Mouse (Mus musculus): ENCODE results near the gene Cbln3.

DNA sequence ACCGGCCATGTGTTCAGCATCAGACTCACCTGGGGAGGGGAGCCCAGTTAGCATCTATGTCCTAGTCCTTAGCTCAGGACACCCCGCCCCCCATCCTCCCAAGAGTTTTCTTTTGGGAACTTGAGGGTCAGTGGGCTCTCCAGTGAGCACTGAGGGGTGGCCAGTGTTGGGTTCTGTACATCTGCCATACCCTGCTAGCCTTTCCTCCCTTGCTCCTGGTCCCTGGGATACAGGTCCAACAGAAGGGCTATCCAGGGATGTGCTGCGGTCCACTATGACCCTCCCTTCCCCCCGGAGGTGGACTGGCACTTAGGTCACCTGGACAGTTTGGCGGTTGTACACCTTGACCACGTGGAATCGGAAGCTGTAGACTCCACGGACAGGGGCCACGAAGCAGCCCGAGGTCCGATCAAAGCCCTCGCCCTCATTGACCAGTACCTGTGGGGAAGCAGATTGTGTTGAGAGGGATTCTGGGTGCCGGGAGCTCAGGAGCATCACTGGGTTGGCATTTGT lies 987 bp downstream of the Cbln3 start:
- TF ChIP-seq CTCF (IDR thresholded peaks at IDR 0.05; ENCODE audit: low read depth) (no peak), EP300 (IDR thresholded peaks at IDR 0.05; ENCODE audit: low read depth) (no peak)
